Mouse (Mus musculus) MEL-GATA-1-ER (cell line): Measurements from ENCODE around the gene Gm28372.

Experiments used
- DNase-seq: peaks from one replicate; pipeline ENCODE4 v3.0.0-alpha.2; 2012; ENCODE audit warnings: low read depth; ENCODE audit errors: extremely low read depth

Gene Gm28372

DNA sequence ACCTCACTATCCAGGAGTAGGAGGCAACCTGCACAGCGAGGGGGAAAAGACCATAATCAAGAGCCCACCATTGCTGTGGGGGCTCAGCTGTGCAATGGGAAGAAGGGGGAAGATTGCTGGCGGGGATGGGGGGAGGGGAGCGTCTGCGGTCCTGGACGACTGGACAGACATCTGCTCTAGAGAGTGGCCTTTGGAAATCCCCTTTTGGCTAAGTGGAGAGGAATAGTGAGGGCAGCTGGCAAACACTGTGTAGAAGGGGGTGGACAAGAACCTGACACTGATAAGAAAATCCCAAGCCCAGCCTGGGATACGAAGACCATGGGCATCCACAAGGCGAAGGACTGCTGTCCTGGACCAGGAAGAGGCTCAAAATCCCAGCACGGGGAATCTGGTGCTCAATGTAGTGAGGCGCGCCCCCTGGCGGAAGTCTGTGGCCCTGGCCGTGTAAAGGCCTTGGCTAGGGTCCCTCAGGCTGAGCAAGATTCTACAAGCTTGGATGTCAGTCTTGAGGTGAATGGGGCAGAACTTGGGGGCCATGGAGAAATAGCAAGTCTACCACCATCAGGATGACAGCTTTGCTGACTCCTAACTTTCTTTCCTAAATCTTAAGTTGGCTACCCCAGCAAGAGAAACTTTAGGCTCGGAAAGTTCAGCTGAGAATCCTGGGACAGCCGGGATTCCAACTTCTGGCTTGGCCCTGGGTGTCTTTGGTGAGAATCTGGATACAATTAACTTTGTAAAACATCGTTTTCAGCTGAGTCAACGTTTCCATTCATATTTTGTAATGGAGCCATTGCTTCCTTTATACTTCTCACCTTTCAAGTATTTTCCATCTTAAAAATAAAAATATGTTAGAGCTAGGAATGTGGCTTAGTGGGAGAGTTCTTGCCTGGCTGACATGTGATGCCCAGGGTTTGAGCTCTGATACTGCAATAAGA is 6.8 kb downstream of the Gm28372 start:
- DNase-seq, result peak; percentile 30

DNA sequence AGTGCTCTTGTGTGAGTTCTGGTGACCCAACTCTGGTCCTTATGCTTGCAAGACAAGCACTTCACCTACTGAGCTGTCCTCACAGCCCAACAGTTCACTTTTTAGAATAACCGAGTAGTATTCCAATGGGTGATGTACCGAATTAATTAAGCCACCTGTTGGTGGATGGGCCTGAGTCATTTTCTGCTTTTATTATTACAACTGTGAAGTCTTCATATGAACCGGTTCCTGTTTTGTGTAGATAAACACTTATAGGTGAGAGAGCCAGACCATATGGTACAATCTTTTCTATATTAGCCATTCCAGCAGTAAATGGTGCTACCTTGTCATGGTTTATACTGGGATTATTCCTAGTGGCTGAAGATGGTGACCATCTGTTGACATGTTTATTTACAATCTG is 7.7 kb downstream of the Gm28372 start:
- no peak for DNase-seq

DNA sequence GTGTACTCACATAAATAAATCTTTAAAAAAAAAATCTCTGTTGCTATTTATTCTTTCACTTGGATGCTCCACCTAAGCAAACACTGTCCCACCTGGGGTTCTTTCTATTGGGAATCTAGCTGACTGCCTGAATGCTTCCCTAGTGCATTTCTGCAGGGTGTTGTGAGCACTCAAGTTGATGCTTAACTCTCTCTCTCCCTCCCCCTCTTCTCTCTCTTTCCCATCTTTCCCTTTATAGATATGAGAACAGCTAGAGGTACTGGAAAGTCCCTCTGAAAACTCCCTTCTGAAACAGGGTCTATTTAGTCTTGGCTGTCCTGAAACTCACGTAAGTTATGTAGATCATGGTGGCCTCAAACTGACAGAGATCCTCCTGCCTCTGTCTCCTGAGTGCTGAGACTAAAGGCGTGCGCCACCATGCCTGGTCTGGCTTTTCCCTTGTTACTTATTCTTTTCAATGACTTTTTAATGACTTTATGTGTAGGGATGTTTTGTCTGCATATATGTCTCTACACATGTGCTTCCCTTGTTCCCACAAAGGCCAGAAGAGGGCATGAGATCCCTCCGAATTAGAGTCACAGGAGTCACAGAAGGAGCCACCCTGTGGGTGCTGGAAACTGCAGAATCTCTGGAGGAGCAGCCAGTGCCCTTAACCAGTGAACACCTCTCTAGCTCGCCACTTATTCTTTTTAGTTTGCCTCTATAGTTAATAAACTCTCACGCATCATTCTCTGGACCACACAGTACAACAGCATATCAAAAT is 9.2 kb downstream of the Gm28372 start:
- no peak for DNase-seq

DNA sequence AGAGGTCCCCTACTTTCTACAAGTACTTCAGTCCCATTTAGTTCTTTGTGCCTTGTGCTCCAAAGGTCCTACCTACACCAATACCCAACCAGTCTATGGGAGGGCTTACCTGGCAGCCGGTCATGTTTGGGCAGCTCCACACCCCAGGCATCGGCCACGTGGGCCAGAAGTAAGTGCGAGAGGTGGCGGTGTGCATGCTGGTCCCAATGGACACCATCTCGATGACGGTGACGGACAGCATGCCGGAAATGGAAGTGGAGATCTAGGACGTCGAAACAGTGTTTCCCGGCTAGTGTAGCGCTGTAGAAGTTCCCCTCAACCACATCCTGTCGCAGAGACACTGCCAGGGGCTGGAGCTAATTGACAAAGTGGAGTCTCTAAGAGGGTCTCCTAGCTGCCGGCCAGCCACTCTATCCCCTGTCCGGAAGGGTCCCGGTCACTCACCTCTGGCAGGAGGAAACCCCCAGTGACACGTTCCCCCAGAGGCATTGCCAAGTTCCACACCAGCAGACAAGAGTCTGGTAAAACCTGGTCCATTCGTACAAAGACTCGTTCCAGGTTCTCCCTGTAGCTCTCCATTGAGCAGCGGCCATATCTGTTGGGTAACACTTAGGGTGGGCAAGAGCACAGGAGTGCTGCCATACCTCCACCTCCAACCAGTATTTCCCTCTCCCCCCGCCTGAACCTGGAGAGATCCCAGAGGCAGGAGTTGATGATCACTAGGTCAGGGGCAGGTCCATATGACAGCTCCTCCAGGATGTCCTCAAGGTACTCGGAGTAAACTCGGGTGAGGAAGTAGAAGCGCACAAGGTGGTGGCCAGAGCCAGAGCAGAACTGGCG is 17.0 kb downstream of the Gm28372 start:
- no peak for DNase-seq

DNA sequence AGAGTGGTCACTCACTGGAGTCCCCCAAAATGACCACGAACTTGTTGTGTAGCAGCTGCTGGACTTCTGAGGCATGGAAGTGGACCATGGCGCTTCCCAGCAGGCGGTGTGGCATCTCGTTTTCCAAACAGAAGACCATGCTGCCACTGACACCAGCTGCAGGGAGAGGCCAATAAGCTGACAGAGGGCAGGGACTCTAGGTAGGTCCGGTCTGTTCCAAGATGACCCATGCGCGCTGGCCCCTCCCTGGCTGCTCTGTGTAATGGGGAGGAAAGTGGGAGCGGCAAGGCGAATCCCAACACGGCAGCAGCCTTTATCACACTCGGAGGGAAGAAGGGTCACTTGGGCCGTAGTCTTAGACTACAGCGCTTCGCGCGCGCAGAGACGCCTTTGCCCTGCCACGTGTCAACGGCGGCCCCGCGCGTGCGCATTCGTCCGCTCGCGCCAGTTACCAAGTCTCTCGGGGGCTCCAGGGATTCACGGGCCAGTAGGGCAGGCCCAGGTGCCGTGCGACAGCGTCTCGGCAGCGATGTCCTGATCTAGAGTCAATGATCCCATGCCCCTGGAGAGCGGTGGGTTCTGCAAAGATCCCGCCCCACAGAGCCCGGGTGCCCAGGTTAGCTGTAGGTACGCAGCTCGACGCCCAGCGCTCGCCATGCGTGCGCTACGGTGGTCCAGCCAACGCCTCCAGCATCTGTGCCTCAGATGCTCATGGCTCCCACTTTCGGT is 18.5 kb downstream of the Gm28372 start:
- DNase-seq, result peak; percentile 58

DNA sequence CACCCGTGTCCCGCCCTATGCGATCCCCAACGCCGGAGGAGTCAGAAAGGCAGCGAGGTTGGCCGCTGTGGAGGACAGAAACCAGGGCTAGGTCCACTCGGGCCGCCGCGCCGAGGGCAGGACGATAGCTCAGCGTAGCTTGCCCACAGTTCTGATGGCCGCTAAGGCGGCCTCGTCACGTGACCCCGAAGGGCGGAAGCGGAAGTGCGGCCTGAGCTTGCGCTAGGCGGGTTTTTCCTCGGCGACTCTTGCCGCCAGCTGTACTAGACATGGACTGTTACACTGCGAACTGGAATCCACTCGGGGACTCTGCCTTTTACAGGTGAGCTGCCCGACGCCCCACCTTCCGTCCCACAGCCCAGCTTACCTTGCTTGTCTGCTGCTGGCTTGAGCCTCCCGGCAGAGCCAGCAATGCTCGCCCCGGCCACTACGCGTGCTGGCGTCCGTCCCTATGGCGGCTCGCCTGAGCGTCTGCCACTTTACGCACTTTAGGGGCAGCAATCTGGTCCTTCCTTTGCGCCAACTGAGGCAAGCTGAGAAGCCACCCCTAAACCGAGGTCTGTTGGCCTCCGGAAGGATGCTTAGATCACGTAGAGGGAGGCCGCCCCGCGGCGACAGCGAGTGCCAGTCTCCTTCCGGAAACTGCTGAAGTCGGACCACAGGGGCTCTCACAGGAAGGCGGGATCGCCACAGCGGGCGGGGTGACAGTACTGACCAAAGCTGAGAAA is 19.3 kb downstream of the Gm28372 start, which contains the start of the genes Vps16 and Pced1a:
Gene Vps16 (plus strand): TSS at position 214 of the 728 bp plus-strand sequence.
Gene Pced1a (minus strand): TSS at position 576 of the 728 bp plus-strand sequence.
- DNase-seq, result peak; percentile 80

DNA sequence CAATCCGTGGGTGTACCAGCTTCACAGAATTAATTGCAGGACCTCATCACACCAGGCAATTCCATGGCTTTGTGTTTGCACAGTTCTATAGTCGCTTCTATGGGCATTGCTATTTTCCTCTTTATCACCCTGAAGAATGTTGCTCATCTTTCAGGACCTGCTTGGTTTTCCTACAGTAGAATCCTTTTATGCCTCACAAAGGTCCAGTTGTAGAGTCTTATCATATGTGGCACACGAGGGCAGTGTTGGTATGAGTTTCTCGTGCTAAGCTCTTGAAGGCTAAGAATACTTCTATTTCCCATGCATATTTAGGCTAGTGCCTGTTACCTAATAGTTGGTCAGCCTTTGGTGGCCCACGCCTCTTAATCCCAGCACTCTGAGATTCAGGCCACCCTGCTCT is 20.1 kb downstream of the Gm28372 start:
- DNase-seq, result no peak

DNA sequence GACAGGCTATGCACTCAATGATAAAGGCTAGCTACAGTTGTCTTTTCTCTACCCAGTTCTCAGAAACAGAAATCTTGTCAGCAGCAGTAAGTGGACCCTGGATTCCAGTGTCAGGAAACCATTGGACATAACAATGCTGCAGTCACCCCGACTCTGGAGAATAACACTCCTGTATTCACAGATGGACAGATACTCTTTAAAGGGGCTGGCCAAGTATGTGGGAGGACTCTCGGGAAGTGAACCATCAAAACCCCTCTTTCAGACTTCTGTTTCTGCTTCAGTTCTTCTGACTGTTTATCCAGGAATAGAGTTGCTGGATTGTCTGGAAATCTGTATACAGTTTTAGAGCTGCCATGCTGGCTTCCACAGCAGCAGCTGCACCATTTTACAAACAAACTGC is 24.8 kb downstream of the Gm28372 start:
- DNase-seq, result no peak

DNA sequence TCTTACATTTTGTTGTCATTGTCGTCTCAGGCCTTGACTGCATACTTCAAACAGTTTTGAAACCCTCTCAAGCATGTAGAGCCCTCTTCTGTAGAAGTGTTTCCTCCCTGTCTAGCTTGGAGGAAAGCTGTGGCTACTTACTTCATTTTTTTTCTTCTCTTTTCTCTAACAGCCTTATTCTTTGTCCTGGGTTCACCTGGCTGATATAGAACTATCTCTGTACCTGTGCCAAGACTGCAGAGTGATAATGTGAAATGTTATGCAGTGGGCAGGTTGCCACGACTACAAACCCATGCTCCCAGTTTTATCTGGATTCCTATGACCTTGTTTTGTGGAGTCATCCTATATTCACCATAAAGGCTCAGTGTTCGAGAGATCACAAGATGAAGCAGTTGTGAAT is 25.4 kb downstream of the Gm28372 start:
- DNase-seq, result no peak

DNA sequence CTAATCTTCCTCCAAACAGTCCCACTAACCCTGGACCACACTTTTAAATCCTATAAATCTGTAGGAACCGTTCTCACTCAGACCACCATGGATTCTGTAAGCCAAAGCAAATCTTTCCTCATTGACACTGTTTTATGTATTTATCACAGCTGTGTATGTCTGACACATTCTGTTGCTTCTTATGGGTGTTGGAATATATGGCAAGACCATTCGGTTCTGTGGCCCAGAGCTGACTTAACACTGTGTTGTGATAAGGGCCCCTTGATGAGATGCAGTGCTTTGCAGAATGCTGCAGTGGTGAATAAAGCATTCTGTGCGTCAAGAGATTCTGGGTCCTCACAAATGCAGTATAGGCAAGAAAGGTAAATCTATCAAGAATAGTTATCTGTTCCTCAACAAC is 27.1 kb downstream of the Gm28372 start:
- DNase-seq, result no peak

DNA sequence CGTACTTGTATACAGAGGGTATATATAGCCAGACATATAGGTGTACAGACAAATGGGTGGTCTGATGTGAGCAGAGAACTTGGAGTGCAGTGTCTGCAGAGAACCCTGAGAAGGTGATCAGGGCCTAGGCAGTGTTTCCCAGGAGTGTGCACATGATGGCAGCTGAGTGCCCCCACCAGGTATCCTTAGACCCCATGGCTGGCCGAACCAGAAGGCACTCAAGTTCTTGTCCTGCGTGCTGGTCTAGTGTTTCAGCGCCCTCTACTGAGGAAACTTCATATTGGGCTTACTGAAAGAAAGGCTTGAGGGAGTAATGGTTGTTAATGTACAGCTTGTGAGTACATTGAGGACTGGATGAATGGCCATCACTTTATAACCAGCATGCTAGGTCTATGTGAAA is 28.1 kb downstream of the Gm28372 start:
- DNase-seq, result peak; percentile 30

DNA sequence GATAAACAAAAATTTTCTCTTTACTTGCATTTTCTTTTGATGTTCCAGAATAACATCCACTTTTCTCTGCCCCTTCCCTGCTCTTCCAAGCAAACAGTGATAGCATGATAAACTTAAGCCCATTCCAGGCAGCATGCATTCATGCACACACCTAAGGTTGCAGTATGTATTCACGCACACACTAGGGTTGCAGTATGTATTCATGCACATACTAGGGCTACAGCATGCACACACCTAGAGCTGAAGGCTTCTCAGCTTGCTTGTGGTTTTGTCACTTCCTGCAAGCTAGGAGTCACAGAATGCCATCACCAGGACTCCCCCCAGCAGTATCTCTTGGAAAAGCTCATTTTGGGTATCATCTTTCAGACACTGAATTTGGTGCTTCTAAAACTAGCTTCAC is 31.7 kb downstream of the Gm28372 start:
- DNase-seq, result no peak

DNA sequence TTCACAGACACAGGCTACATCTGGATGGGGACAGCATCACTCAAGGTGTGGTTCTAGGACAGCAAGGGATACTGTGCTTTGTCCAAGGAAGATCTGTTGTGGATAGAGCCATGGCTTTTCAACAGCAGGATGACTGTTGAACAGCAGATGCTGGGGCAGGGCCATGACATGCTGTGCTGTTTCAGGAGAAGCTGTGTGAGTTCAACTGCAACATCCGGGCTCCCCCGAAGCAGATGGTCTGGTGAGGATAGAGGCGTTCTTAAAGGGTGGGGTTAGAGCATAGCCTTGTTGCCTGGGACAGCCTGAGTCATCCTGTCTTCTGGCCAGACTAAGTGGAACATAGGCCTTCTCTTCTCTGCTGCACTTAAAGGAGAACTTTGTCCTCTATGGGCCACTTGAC is 33.8 kb downstream of the Gm28372 start:
- no peak for DNase-seq

DNA sequence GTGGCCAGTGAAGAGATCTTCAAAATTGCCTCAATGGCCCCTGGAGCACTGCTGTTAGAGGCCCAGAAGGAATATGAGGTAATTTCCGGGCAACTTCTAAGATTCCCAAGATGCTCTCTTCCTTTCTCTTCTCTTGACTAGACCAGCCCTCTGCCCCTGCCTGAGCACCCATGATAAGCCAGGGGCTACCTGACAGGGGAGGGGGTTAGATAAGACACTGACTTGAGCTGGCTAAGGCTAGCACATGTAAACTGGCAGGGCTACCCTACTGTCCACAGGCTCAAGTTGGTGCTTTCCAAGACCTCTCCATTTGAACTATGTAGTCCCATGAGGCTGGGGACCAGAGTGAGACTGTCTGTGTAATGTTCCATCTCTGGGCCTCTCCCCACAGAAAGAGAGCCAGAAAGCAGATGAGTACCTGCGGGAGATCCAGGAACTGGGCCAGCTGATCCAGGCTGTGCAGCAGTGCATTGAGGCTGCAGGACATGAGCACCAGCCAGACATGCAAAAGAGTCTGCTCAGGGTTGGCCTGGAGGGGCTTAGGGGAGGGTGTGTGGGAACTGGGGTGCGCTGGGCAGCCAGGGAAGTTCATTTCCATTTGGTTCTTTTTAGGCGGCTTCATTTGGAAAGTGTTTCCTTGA is 34.9 kb downstream of the Gm28372 start:
- no peak for DNase-seq

DNA sequence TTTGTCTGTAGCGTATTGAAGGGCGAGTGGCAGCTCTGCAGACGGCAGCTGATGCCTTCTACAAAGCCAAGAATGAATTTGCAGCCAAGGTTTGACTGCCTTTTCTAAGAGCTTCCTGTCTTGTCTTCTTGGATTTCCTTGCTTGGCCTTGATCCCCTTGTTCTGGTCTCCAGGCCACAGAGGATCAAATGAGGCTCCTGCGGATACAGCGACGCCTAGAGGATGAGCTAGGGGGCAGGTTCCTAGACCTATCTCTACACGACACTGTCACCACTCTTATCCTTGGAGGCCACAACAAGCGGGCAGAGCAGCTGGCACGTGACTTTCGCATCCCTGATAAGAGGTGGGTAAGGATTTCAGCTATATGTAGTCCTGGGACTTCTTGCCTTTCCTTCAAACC is 37.1 kb downstream of the Gm28372 start:
- no peak for DNase-seq

DNA sequence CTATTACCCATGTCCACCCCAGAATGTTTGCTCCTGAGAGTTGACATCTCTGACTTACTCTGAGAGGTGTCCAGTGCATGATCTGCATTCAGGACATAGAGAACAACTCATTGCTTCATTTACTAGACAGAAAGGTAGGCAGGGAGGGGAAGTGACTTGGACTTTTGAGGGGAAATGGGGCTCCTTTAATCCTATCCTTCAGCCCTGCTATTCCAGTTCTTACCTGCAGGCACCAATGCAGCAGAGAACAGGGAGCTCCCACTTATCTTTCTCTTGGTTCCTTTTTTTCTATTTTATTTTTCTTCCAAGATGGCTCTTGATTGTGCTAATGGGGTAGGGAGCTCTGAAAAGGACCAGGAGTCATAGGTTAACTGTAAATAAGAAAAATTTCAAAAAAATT is 43.4 kb downstream of the Gm28372 start:
- DNase-seq, result no peak

DNA sequence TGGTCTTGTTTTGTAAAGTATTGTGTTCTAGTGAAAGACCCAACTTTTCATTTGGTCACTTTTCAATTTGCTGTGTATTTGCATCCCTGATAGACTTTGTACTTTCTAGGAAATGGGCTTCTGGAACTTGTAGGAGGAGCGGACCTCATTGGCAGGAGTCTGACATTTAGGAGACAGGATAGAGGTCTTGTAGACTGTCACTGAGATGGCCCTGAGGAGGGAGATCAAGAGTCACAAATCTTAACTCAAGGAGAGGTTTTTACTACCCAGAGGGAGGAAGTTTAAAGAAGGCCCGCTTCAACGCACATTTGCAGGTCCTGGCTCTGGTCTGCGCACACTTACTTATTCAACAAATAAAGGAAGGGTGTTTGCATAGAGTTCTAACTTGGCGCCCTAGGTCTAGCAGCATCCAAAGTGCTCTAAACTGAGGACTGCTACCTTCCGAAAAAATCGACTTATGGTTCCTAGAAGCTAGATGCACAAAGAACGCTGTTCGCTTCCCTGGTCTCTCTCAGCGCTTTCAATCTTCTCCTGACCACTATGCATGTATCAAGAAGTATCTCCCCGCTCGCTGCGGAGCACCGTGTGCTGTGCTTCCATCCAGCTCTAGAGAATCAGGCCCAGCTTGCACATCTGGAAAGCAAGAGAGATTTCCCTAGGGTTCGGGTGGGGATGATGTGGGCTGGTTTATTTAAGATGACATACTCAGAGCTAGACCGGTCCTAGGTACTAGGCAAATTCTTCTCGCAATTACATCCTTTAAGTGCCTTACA is 44.2 kb downstream of the Gm28372 start:
- DNase-seq, result no peak

DNA sequence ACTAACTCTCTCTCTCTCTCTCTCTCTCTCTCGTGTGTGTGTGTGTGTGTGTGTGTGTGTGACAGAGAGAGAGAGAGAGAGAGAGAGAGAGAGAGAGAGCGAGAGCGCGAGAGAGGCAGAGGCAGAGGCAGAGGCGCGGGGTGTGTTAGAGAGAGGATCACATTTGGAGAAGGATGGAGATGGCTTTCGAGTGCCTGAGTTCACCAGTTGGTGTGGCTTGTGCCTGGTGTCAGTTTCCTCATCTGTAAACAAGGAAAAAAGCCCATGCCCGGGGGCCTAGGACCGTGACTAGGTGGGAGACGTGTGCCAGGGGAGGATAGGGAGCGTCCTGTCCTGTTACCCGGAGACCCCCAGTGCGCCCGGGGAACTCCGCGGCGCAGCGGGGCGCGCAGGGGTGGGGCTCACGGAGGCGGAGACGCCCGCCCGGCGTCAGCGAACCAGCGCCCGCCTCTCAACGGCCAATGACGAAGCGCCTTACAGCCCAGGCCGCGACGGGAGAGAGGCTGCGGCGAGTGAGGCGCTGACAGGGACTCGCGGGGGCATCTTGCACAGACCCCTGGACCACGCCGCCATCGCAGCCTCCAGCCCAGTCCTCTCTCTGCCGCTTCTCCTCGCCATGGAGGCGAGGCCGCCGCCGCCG is 44.9 kb downstream of the Gm28372 start, which contains the start of gene Ptpra:
Gene Ptpra (plus strand): TSS at position 485 of the 640 bp plus-strand sequence.
- peak; percentile 56 for DNase-seq
